Mouse (Mus musculus) intestine, embryonic 14.5 days (tissue): ENCODE measurements around the gene Acot11. TPM values are rescaled to one million over a fixed set of nuclear protein-coding genes. Genes with fewer than 3 reads are reported as not detected.

Experiments
- ATAC-seq: fragments of 200-750 bp; cut with Nextera tagmentation; replicated peaks from 2 replicates; pipeline ENCODE4 v1.8.0; 2017; ENCODE audit warnings: low read depth, moderate number of reproducible peaks, moderate TSS enrichment, moderate library complexity; ENCODE audit not compliant: low FRiP score, low TSS enrichment
- DNase-seq: peaks from one replicate; pipeline ENCODE4 v3.0.0-alpha.2; 2018; ENCODE audit warnings: low spot score
- H3K27ac ChIP-seq: fragments of 300-500 bp; sonication (generic); 2 replicates; pipeline ENCODE4 v1.5.1; 2014; ENCODE audit warnings: low read depth, mild to moderate bottlenecking, control low read depth
- H3K27me3 ChIP-seq: fragments of 300-500 bp; sonication (generic); replicated peaks from 2 replicates; pipeline ENCODE4 v1.6.1; 2014; ENCODE audit warnings: low read length, control low read depth; ENCODE audit not compliant: control insufficient read depth, insufficient read depth
- H3K36me3 ChIP-seq: fragments of 300-500 bp; sonication (generic); 2 replicates; pipeline ENCODE4 v1.6.1; 2014; ENCODE audit warnings: low read length, control low read depth; ENCODE audit not compliant: control insufficient read depth, insufficient read depth
- H3K4me1 ChIP-seq: fragments of 300-500 bp; sonication (generic); replicated peaks from 2 replicates; pipeline ENCODE4 v1.6.1; 2014; ENCODE audit warnings: low read length, control low read depth, mixed read lengths; ENCODE audit not compliant: control insufficient read depth, insufficient read depth
- H3K4me2 ChIP-seq: fragments of 300-500 bp; sonication (generic); 2 replicates; pipeline ENCODE4 v1.6.1; 2014; ENCODE audit warnings: low read length
- H3K4me3 ChIP-seq: fragments of 300-500 bp; sonication (generic); 2 replicates; pipeline ENCODE4 v1.5.1; 2014; ENCODE audit warnings: low read depth, low read length, control low read depth, mixed read lengths
- H3K9ac ChIP-seq: fragments of 300-500 bp; sonication (generic); 2 replicates; pipeline ENCODE4 v1.6.1; 2014; ENCODE audit warnings: mild to moderate bottlenecking, low read length
- H3K9me3 ChIP-seq: fragments of 300-500 bp; sonication (generic); 2 replicates; pipeline ENCODE4 v1.6.1; 2016; ENCODE audit warnings: low read length, control low read depth; ENCODE audit not compliant: control insufficient read depth
- WGBS: fragments of 180-500 bp; shearing (Covaris S2); extraction: QIAGEN DNeasy Blood & Tissue Kit; methylation state at CpG from one replicate; pipeline ENCODE4 v1.1.7; 2014; 5-methylcytosine and 5-hydroxymethylcytosine counted together
- polyA plus RNA-seq: library from polyadenylated mRNA; unstranded; fragments of >200 nt; fragmentation: Nextera tagmentation; extraction: Ambion mirVana; gene quantifications from 2 replicates; pipeline ENCODE4 v1.2.1, GENCODE M21; 2014

The Acot11 gene
- polyA plus RNA-seq, 1 experiment from 2014 or later: 7.3 TPM

GRCm38 (mm10) chr4:106818332-106818731 is 13.5 kb upstream of the Acot11 start:
- ATAC-seq: no peak

GRCm38 (mm10) chr4:106817017-106817416 is 12.2 kb upstream of the Acot11 start:
- H3K4me3 ChIP-seq: no peak overlapping the region
- ATAC-seq (no peak), DNase-seq (no peak)
- H3K36me3 ChIP-seq: no peaks in the 10 kb centered on the region
- no peak overlapping the region for H3K27ac ChIP-seq
- WGBS: 85% methylated on average over 4 of the region's 4 CpGs
- H3K4me1 ChIP-seq: no peaks in the 10 kb centered on the region; the same call in 1 of the 2 replicates
- no peak overlapping the region for H3K9ac ChIP-seq
- no peaks in the 10 kb centered on the region for H3K9me3 ChIP-seq
- H3K4me2 ChIP-seq: no peak overlapping the region
- no peaks in the 10 kb centered on the region for H3K27me3 ChIP-seq

More at GRCm38 (mm10) chr4:106818332-106818731, 13.5 kb upstream of the Acot11 start:
- no peak for DNase-seq
- H3K4me1 ChIP-seq: no peaks in the 10 kb centered on the region; the same call in 1 of the 2 replicates
- 66% methylated on average over 6 of the region's 6 CpGs for WGBS
- no peaks in the 10 kb centered on the region for H3K27me3 ChIP-seq
- H3K36me3 ChIP-seq: no peaks in the 10 kb centered on the region
- H3K4me3 ChIP-seq: no peak overlapping the region
- no peak overlapping the region for H3K4me2 ChIP-seq
- H3K9me3 ChIP-seq: no peaks in the 10 kb centered on the region
- H3K9ac ChIP-seq: no peak overlapping the region
- no peak overlapping the region for H3K27ac ChIP-seq

GRCm38 (mm10) chr4:106815396-106816324 is 10.9 kb upstream of the Acot11 start:
- ATAC-seq (no peak), DNase-seq (no peak)
- WGBS: 51% methylated on average over 24 of the region's 25 CpGs
- H3K4me3 ChIP-seq: no peak overlapping the region
- H3K36me3 ChIP-seq: no peaks in the 10 kb centered on the region
- H3K9me3 ChIP-seq: no peaks in the 10 kb centered on the region
- no peak overlapping the region for H3K4me2 ChIP-seq
- H3K4me1 ChIP-seq: no peaks in the 10 kb centered on the region; the same call in 1 of the 2 replicates
- H3K27me3 ChIP-seq: no peaks in the 10 kb centered on the region
- H3K27ac ChIP-seq: no peak overlapping the region
- no peak overlapping the region for H3K9ac ChIP-seq

GRCm38 (mm10) chr4:106811162-106811561 is 6.4 kb upstream of the Acot11 start:
- H3K4me2 ChIP-seq: no peak overlapping the region
- 89% methylated on average over 8 of the region's 8 CpGs for WGBS
- no peaks in the 10 kb centered on the region for H3K36me3 ChIP-seq
- H3K9ac ChIP-seq: no peak overlapping the region
- H3K9me3 ChIP-seq: peaks cover 6% of the 10 kb centered on the region; the same call in 1 of the 2 replicates
- H3K27ac ChIP-seq: no peak overlapping the region
- 0 out of 2 replicates have a peak, but pooled peaks cover under 1% of the 10 kb centered on the region for H3K27me3 ChIP-seq
- no peak overlapping the region for H3K4me3 ChIP-seq
- ATAC-seq: no peak
- no peak for DNase-seq
- no peaks in the 10 kb centered on the region; the same call in 1 of the 2 replicates for H3K4me1 ChIP-seq

- Histone ChIP-seq H3K27ac (no peak overlapping the region), H3K27me3 (0 out of 2 replicates have a peak, but pooled peaks cover 2% of the 10 kb centered on the region), H3K4me2 (no peak overlapping the region), H3K9ac (no peak overlapping the region), H3K36me3 (no peaks in the 10 kb centered on the region), H3K4me1 (peaks cover under 1% of the 10 kb centered on the region), H3K4me3 (no peak overlapping the region), H3K9me3 (peaks cover 6% of the 10 kb centered on the region; the same call in 1 of the 2 replicates)
- no peak for ATAC-seq
- no peak for DNase-seq
- 82% methylated on average over 6 of the region's 6 CpGs for WGBS
Observed at GRCm38 (mm10) chr4:106810039-106810438, 5.2 kb upstream of the Acot11 start.

GRCm38 (mm10) chr4:106807287-106807686 is 2.5 kb upstream of the Acot11 start:
- H3K27ac ChIP-seq: no peak overlapping the region
- no peaks in the 10 kb centered on the region for H3K36me3 ChIP-seq
- no peak for ATAC-seq
- no peak overlapping the region for H3K4me3 ChIP-seq
- H3K9me3 ChIP-seq: peaks cover 6% of the 10 kb centered on the region; the same call in 1 of the 2 replicates
- no peak for DNase-seq
- H3K4me2 ChIP-seq: no peak overlapping the region
- 79% methylated on average over 3 of the region's 3 CpGs for WGBS
- H3K9ac ChIP-seq: no peak overlapping the region
- peaks cover 9% of the 10 kb centered on the region for H3K4me1 ChIP-seq
- 0 out of 2 replicates have a peak, but pooled peaks cover 2% of the 10 kb centered on the region for H3K27me3 ChIP-seq

- WGBS: 55% methylated on average over 2 of the region's 2 CpGs
- Histone ChIP-seq H3K27me3 (0 out of 2 replicates have a peak, but pooled peaks cover 2% of the 10 kb centered on the region), H3K4me2 (no peak overlapping the region), H3K4me1 (peaks cover 9% of the 10 kb centered on the region), H3K9ac (no peak overlapping the region), H3K36me3 (no peaks in the 10 kb centered on the region), H3K9me3 (peaks cover 6% of the 10 kb centered on the region; the same call in 1 of the 2 replicates), H3K4me3 (no peak overlapping the region), H3K27ac (no peak overlapping the region)
- ATAC-seq (no peak), DNase-seq (no peak)
Observed at GRCm38 (mm10) chr4:106805890-106806289, 1.1 kb upstream of the Acot11 start.

- DNase-seq: no peak
- Histone ChIP-seq H3K27me3 (0 out of 2 replicates have a peak, but pooled peaks cover 2% of the 10 kb centered on the region), H3K36me3 (no peaks in the 10 kb centered on the region), H3K27ac (no peak overlapping the region), H3K9ac (peak overlapping the region; percentile 17; the same call in 1 of the 2 replicates), H3K4me2 (peak overlapping the region; percentile 49), H3K9me3 (no peaks in the 10 kb centered on the region), H3K4me3 (peak overlapping the region; percentile 22), H3K4me1 (peaks cover 9% of the 10 kb centered on the region)
- peak; percentile 34; the same call in 1 of the 2 replicates for ATAC-seq
- WGBS: 39% methylated on average over 16 of the region's 16 CpGs
Observed at GRCm38 (mm10) chr4:106804201-106804909, 443 bp downstream of the Acot11 start.
